Mouse (Mus musculus) layer of hippocampus, postnatal 25 days (tissue): Measurements from ENCODE around the gene Gm21870. TPM values are rescaled to one million over a fixed set of nuclear protein-coding genes. Genes with fewer than 3 reads are reported as not detected.
"Not testable (repeated sequence)": the region's sequence is repeated elsewhere in the genome, so short reads cannot be mapped to it uniquely, and the experiment has no call there.

Source experiments
- DNase-seq, 2 experiments: peaks; one replicate each; pipeline ENCODE4 v3.0.0; 2022; ENCODE audit warnings: mixed read lengths in 2 of 2, low spot score in 1 of 2; ENCODE audit errors: extremely low spot score in 1 of 2
- total RNA-seq, 2 experiments: library from RNA; stranded (reverse); gene quantifications; 2 replicates each; pipeline ENCODE4 v1.2.3; 2021

Gm21870 gene
- not detected for total RNA-seq

DNA sequence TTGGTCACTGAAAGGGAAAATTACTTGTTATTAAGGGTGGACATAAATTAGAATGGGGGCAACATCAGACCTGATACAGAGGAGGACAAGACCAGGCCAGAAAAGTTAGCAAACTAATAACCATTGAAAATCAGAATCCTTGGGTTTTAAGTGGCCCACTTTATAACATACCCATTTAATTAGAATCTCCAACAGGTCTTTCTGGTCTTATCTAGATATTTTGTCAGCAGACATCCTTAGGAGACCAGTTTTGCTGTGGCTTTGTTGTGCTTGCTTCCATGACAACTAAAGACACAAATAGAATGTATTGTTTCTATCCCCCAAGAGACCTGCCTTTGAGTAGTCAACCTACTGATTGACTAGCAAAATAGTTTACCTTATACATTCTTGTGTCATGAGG, at the start of gene Gm21870:
Gene Gm21870, minus strand, starts transcription at position 101 of the 400 bp plus-strand sequence.
- DNase-seq = not testable (repeated sequence)

GRCm38 (mm10) chrX:33956440-33956839, 30.2 kb downstream of the Gm21870 start, which contains the start of gene Btbd35f6:
Btbd35f6 (minus strand) TSS chrX:33956540.
- DNase-seq = not testable (repeated sequence)

Other genes with a start within 250 kb of the Gm21870 start
- not detected for gene Btbd35f6, start 30.3 kb downstream of the Gm21870 start, total RNA-seq
- gene Btbd35f9, start 174.7 kb upstream of the Gm21870 start, total RNA-seq = not detected